ENCODE assay signal across 30 mouse cellular contexts in the genomic region with DNA sequence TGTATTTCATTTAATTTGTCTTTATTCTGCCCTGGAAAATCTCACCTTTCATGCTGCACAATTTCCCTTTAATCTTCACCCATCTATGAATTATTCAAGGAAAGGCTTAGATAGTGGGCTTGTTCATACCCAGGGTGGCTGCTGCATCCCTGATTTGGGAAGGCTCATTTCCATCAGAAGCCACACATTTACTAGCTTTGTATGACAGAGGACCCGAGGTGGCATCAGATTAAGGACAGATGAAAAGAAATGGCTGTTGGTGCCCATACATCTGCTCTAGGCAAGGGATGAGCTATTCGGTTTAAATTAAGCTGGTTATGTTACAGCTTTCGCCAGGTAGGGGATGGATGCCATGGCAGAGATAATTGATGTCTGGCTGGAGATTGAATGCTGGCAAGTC. TPM values are rescaled to one million over a fixed set of nuclear protein-coding genes. Genes with fewer than 3 reads are reported as not detected.
DNase-seq lines count a peak whose midpoint lies in the region; ATAC-seq and TF ChIP-seq lines count a peak whose summit lies in the region.
"Had no signal": no experiment of that assay in that cellular context is flagged by ENCODE, and none has a peak within 500 bp of the region (broad histone marks: within the 10 kb centered on the region; RNA-seq: fewer than 3 reads in every experiment).

No protein-coding gene starts in this region.

- H3K4me1 ChIP-seq in forebrain, embryonic 13.5 days: no peaks in the 10 kb centered on the region
- H3K4me1 ChIP-seq in forebrain, embryonic 12.5 days: peaks cover 5% of the 10 kb centered on the region; the same call in 1 of the 2 replicates
- 0 out of 2 replicates have a peak, but pooled peaks cover 5% of the 10 kb centered on the region for H3K4me1 ChIP-seq in forebrain, postnatal 0 days (ENCODE audit: insufficient read depth)
- no peaks in the 10 kb centered on the region for H3K4me1 ChIP-seq in forebrain, embryonic 11.5 days (replicated peaks; ENCODE audit: control insufficient read depth, insufficient read depth, low read length)
- peaks cover 29% of the 10 kb centered on the region for H3K4me1 ChIP-seq in midbrain, embryonic 13.5 days (replicated peaks)
- H3K4me1 ChIP-seq in midbrain, embryonic 10.5 days: 0 out of 2 replicates have a peak, but pooled peaks cover 5% of the 10 kb centered on the region
- H3K4me1 ChIP-seq in midbrain, postnatal 0 days (ENCODE audit: insufficient read depth, low read length): peaks cover 4% of the 10 kb centered on the region; the same call in 1 of the 2 replicates
- H3K4me1 ChIP-seq: embryonic facial prominence, embryonic 10.5 days; embryonic facial prominence, embryonic 13.5 days; heart, embryonic 13.5 days had no signal

- no peak overlapping the region for H3K4me3 ChIP-seq in forebrain, embryonic 13.5 days
- H3K4me3 ChIP-seq in forebrain, embryonic 12.5 days (replicated peaks): no peak overlapping the region
- no peak overlapping the region for H3K4me3 ChIP-seq in forebrain, postnatal 0 days (ENCODE audit: low read depth, low read length)
- H3K4me3 ChIP-seq in forebrain, embryonic 11.5 days (ENCODE audit: low read depth, low read length): no peak overlapping the region
- H3K4me3 ChIP-seq in midbrain, embryonic 13.5 days (replicated peaks): no peak overlapping the region
- H3K4me3 ChIP-seq in midbrain, embryonic 10.5 days: no peak overlapping the region
- H3K4me3 ChIP-seq in midbrain, postnatal 0 days (ENCODE audit: low read depth, low read length): no peak overlapping the region
- H3K4me3 ChIP-seq: embryonic facial prominence, embryonic 10.5 days; embryonic facial prominence, embryonic 13.5 days; erythroblast, embryonic 14.5 days; gastrocnemius, adult 2 months; heart, adult 2 months; heart, embryonic 10.5 days; heart, embryonic 13.5 days; hindbrain, embryonic 12.5 days; hindbrain, embryonic 15.5 days had no signal

- no peak overlapping the region for H3K9ac ChIP-seq in forebrain, embryonic 13.5 days
- no peak overlapping the region for H3K9ac ChIP-seq in forebrain, embryonic 12.5 days
- H3K9ac ChIP-seq in forebrain, postnatal 0 days: no peak overlapping the region
- no peak overlapping the region for H3K9ac ChIP-seq in forebrain, embryonic 11.5 days (ENCODE audit: low read length)
- H3K9ac ChIP-seq in midbrain, embryonic 13.5 days (replicated peaks): no peak overlapping the region
- H3K9ac ChIP-seq in midbrain, postnatal 0 days (replicated peaks; ENCODE audit: low read length, poor library complexity, severe bottlenecking): no peak overlapping the region
- H3K9ac ChIP-seq: embryonic facial prominence, embryonic 13.5 days; heart, embryonic 13.5 days; hindbrain, embryonic 12.5 days; hindbrain, embryonic 15.5 days had no signal

- peak; percentile 27; the same call in 1 of the 2 replicates for ATAC-seq in forebrain, embryonic 13.5 days
- ATAC-seq in forebrain, embryonic 12.5 days (ENCODE audit: low FRiP score): no peak
- peak; percentile 32; the same call in 1 of the 2 replicates for ATAC-seq in forebrain, postnatal 0 days
- no peak for ATAC-seq in forebrain, embryonic 11.5 days (replicated peaks; ENCODE audit: low FRiP score)
- ATAC-seq in midbrain, embryonic 13.5 days: peak; percentile 82
- 0 out of 2 replicates have a peak, but pooled peaks have one; percentile 38 for ATAC-seq in midbrain, postnatal 0 days (ENCODE audit: low FRiP score)
- ATAC-seq in activated CD4-positive, CD25-positive, alpha-beta regulatory T cell, adult 4 months: no peak
- ATAC-seq: intestine, postnatal 0 days had no signal

- no peak for TF ChIP-seq CTCF in forebrain, postnatal 0 days (IDR thresholded peaks at IDR 0.05; ENCODE audit: low read depth)
- no peak for TF ChIP-seq CTCF in midbrain, postnatal 0 days (IDR thresholded peaks at IDR 0.05)

- no peak overlapping the region for H3K27ac ChIP-seq in forebrain, embryonic 13.5 days
- H3K27ac ChIP-seq in forebrain, embryonic 12.5 days: no peak overlapping the region
- H3K27ac ChIP-seq in forebrain, postnatal 0 days (ENCODE audit: low read depth, low read length): no peak overlapping the region
- no peak overlapping the region for H3K27ac ChIP-seq in forebrain, embryonic 11.5 days (ENCODE audit: low read depth, low read length)
- H3K27ac ChIP-seq in midbrain, embryonic 13.5 days: peak overlapping the region; percentile 56
- H3K27ac ChIP-seq in midbrain, embryonic 10.5 days (replicated peaks): no peak overlapping the region
- H3K27ac ChIP-seq in midbrain, postnatal 0 days (ENCODE audit: low read depth, low read length): peak overlapping the region; percentile 32; the same call in 1 of the 2 replicates
- H3K27ac ChIP-seq: embryonic facial prominence, embryonic 10.5 days; embryonic facial prominence, embryonic 13.5 days; gastrocnemius, adult 2 months; heart, adult 2 months; heart, embryonic 10.5 days; heart, embryonic 13.5 days; hindbrain, embryonic 12.5 days; hindbrain, embryonic 15.5 days had no signal

- DNase-seq in forebrain, postnatal 0 days: no peak
- DNase-seq in forebrain, embryonic 11.5 days (ENCODE audit: low spot score): no peak
- no peak for DNase-seq in midbrain, embryonic 10.5 days (ENCODE audit: low spot score)
- DNase-seq in midbrain, postnatal 0 days (ENCODE audit: low spot score): no peak
- DNase-seq: adrenal gland, postnatal 14 days; cerebellum, adult 11-12 months; cerebellum, adult 8-10 months; cerebellum, postnatal 36 days; embryo, embryonic 11 days; gastrocnemius, adult 2 months; gastrocnemius, postnatal 25 days; heart, adult 2 months; heart, postnatal 14 days had no signal

- H3K9me3 ChIP-seq in forebrain, embryonic 13.5 days (replicated peaks): no peaks in the 10 kb centered on the region
- no peaks in the 10 kb centered on the region for H3K9me3 ChIP-seq in forebrain, embryonic 12.5 days
- no peaks in the 10 kb centered on the region for H3K9me3 ChIP-seq in forebrain, postnatal 0 days (ENCODE audit: low read length)
- H3K9me3 ChIP-seq in forebrain, embryonic 11.5 days (ENCODE audit: control insufficient read depth, low read length): no peaks in the 10 kb centered on the region
- H3K9me3 ChIP-seq in midbrain, embryonic 13.5 days: no peaks in the 10 kb centered on the region
- no peaks in the 10 kb centered on the region for H3K9me3 ChIP-seq in midbrain, embryonic 10.5 days (replicated peaks)
- no peaks in the 10 kb centered on the region for H3K9me3 ChIP-seq in midbrain, postnatal 0 days (ENCODE audit: low read length)
- H3K9me3 ChIP-seq: embryonic facial prominence, embryonic 10.5 days; embryonic facial prominence, embryonic 13.5 days; heart, embryonic 10.5 days; heart, embryonic 13.5 days; hindbrain, embryonic 12.5 days; hindbrain, embryonic 15.5 days had no signal

- H3K36me3 ChIP-seq in forebrain, embryonic 13.5 days (ENCODE audit: poor library complexity, severe bottlenecking): no peaks in the 10 kb centered on the region
- no peaks in the 10 kb centered on the region for H3K36me3 ChIP-seq in forebrain, embryonic 12.5 days (replicated peaks)
- no peaks in the 10 kb centered on the region for H3K36me3 ChIP-seq in forebrain, postnatal 0 days (ENCODE audit: insufficient read depth)
- H3K36me3 ChIP-seq in forebrain, embryonic 11.5 days (ENCODE audit: control insufficient read depth, insufficient read depth, low read length): no peaks in the 10 kb centered on the region
- H3K36me3 ChIP-seq in midbrain, embryonic 13.5 days: no peaks in the 10 kb centered on the region
- no peaks in the 10 kb centered on the region for H3K36me3 ChIP-seq in midbrain, embryonic 10.5 days
- no peaks in the 10 kb centered on the region for H3K36me3 ChIP-seq in midbrain, postnatal 0 days (ENCODE audit: insufficient read depth, low read length)
- H3K36me3 ChIP-seq: embryonic facial prominence, embryonic 10.5 days; embryonic facial prominence, embryonic 13.5 days; heart, embryonic 10.5 days; heart, embryonic 13.5 days; hindbrain, embryonic 12.5 days; hindbrain, embryonic 15.5 days had no signal

- WGBS in forebrain, embryonic 13.5 days: 66% methylated on average over 3 of the region's 3 CpGs
- WGBS in forebrain, embryonic 12.5 days: 80% methylated on average over 3 of the region's 3 CpGs
- 45% methylated on average over 3 of the region's 3 CpGs for WGBS in forebrain, postnatal 0 days
- WGBS in forebrain, embryonic 11.5 days: 84% methylated on average over 3 of the region's 3 CpGs
- 47% methylated on average over 3 of the region's 3 CpGs for WGBS in midbrain, embryonic 13.5 days
- WGBS in midbrain, embryonic 10.5 days: 85% methylated on average over 3 of the region's 3 CpGs
- 26% methylated on average over 3 of the region's 3 CpGs for WGBS in midbrain, postnatal 0 days

- no peaks in the 10 kb centered on the region for H3K27me3 ChIP-seq in forebrain, embryonic 13.5 days
- H3K27me3 ChIP-seq in forebrain, embryonic 12.5 days: no peaks in the 10 kb centered on the region
- H3K27me3 ChIP-seq in forebrain, postnatal 0 days (ENCODE audit: insufficient read depth, low read length): no peaks in the 10 kb centered on the region
- H3K27me3 ChIP-seq in forebrain, embryonic 11.5 days (ENCODE audit: control insufficient read depth, insufficient read depth, low read length): no peaks in the 10 kb centered on the region
- no peaks in the 10 kb centered on the region for H3K27me3 ChIP-seq in midbrain, embryonic 13.5 days
- H3K27me3 ChIP-seq in midbrain, embryonic 10.5 days (ENCODE audit: low read depth, poor library complexity, severe bottlenecking): no peaks in the 10 kb centered on the region
- H3K27me3 ChIP-seq in midbrain, postnatal 0 days (ENCODE audit: insufficient read depth, low read length): no peaks in the 10 kb centered on the region
- H3K27me3 ChIP-seq: embryonic facial prominence, embryonic 13.5 days; hindbrain, embryonic 12.5 days; hindbrain, embryonic 15.5 days had no signal

- H3K4me2 ChIP-seq in forebrain, embryonic 13.5 days: no peak overlapping the region
- H3K4me2 ChIP-seq in forebrain, embryonic 12.5 days: no peak overlapping the region
- no peak overlapping the region for H3K4me2 ChIP-seq in forebrain, postnatal 0 days (ENCODE audit: low read depth)
- H3K4me2 ChIP-seq in forebrain, embryonic 11.5 days (ENCODE audit: low read depth, low read length, severe bottlenecking): no peak overlapping the region
- no peak overlapping the region for H3K4me2 ChIP-seq in midbrain, embryonic 13.5 days (replicated peaks)
- H3K4me2 ChIP-seq in midbrain, postnatal 0 days (ENCODE audit: low read depth, low read length, poor library complexity, severe bottlenecking): no peak overlapping the region
- H3K4me2 ChIP-seq: embryonic facial prominence, embryonic 13.5 days; heart, embryonic 13.5 days; hindbrain, embryonic 12.5 days; hindbrain, embryonic 15.5 days had no signal

RNA-seq across cellular contexts. Expression of gene Pcp4, which starts 24.1 kb away (rescaled TPM):
- polyA plus RNA-seq in forebrain, embryonic 13.5 days (2015; fragmentation: Nextera tagmentation; extraction: Ambion mirVana): 71.7 and 86.1 TPM in 2 replicates
- 34.1 and 35.9 TPM in 2 replicates for polyA plus RNA-seq in forebrain, embryonic 12.5 days (2016; fragmentation: Nextera tagmentation; extraction: Ambion mirVana)
- 159 and 179 TPM in 2 replicates for total RNA-seq in forebrain, postnatal 0 days (2014; rRNA removed)
- polyA plus RNA-seq in forebrain, postnatal 0 days (2015; fragmentation: Nextera tagmentation; extraction: Ambion mirVana): 348 and 400 TPM in 2 replicates
- polyA plus RNA-seq in forebrain, embryonic 11.5 days (2014; fragmentation: Nextera tagmentation; extraction: Ambion mirVana): 7.5 and 9.4 TPM in 2 replicates
- polyA plus RNA-seq in midbrain, embryonic 13.5 days (2015; fragmentation: Nextera tagmentation; extraction: Ambion mirVana): 177 and 218 TPM in 2 replicates
- polyA plus RNA-seq in midbrain, embryonic 10.5 days (2016; fragmentation: Nextera tagmentation; extraction: Ambion mirVana): 0.99 and 3.4 TPM in 2 replicates
- 333 and 361 TPM in 2 replicates for total RNA-seq in midbrain, postnatal 0 days (2014; rRNA removed)
- 687 and 775 TPM in 2 replicates for polyA plus RNA-seq in midbrain, postnatal 0 days (2015; fragmentation: Nextera tagmentation; extraction: Ambion mirVana)
- polyA plus RNA-seq in activated CD4-positive, CD25-positive, alpha-beta regulatory T cell, adult 4 months (2017; shearing (Covaris generic)): under 1 TPM in 1 of 2 experiments, not detected in 1; 0.77 TPM
- total RNA-seq: ES-E14; gastrocnemius, adult 2 months; hematopoietic stem cell, adult 5-6 weeks had no signal
- polyA plus RNA-seq: erythroblast, embryonic 14.5 days had no signal

RNA-seq across cellular contexts. Expression of gene Itgb2l, which starts 48.1 kb away (rescaled TPM):
- not detected in 2 replicates for polyA plus RNA-seq in forebrain, embryonic 13.5 days (2015; fragmentation: Nextera tagmentation; extraction: Ambion mirVana)
- not detected in 2 replicates for polyA plus RNA-seq in forebrain, embryonic 12.5 days (2016; fragmentation: Nextera tagmentation; extraction: Ambion mirVana)
- 0.23 TPM in 1 of 2 replicates, not detected in the other for total RNA-seq in forebrain, postnatal 0 days (2014; rRNA removed)
- 0.08 and 0.16 TPM in 2 replicates for polyA plus RNA-seq in forebrain, postnatal 0 days (2015; fragmentation: Nextera tagmentation; extraction: Ambion mirVana)
- polyA plus RNA-seq in forebrain, embryonic 11.5 days (2014; fragmentation: Nextera tagmentation; extraction: Ambion mirVana): not detected in 2 replicates
- polyA plus RNA-seq in midbrain, embryonic 13.5 days (2015; fragmentation: Nextera tagmentation; extraction: Ambion mirVana): 0.12 TPM in 1 of 2 replicates, not detected in the other
- not detected in 2 replicates for polyA plus RNA-seq in midbrain, embryonic 10.5 days (2016; fragmentation: Nextera tagmentation; extraction: Ambion mirVana)
- total RNA-seq in midbrain, postnatal 0 days (2014; rRNA removed): not detected in 2 replicates
- 0.53 TPM in 1 of 2 replicates, not detected in the other for polyA plus RNA-seq in midbrain, postnatal 0 days (2015; fragmentation: Nextera tagmentation; extraction: Ambion mirVana)
- not detected for polyA plus RNA-seq in activated CD4-positive, CD25-positive, alpha-beta regulatory T cell, adult 4 months (2017; shearing (Covaris generic))
- total RNA-seq: adrenal gland, adult 18-20 months; ES-E14; gastrocnemius, adult 2 months; gastrocnemius, postnatal 25 days; heart, adult 2 months; heart, postnatal 14 days had no signal
- polyA plus RNA-seq: cortical plate, adult 2 months; embryonic facial prominence, embryonic 10.5 days; embryonic facial prominence, embryonic 13.5 days; erythroblast, embryonic 14.5 days; frontal cortex, adult 2 months; heart, adult 2 months; heart, embryonic 10.5 days; heart, embryonic 13.5 days; hindbrain, embryonic 12.5 days had no signal

Comparison
In these comparisons a context has a peak if more than half of its experiments do, and no peak if none do; other contexts are left out.
1. ATAC-seq: peak in forebrain, embryonic 13.5 days (single experiment), forebrain, postnatal 0 days (single experiment), midbrain, embryonic 13.5 days (single experiment) and midbrain, postnatal 0 days (single experiment); none in forebrain, embryonic 12.5 days (single experiment), forebrain, embryonic 11.5 days (single experiment) and activated CD4-positive, CD25-positive, alpha-beta regulatory T cell, adult 4 months (single experiment).
2. H3K27ac ChIP-seq: peak in midbrain, embryonic 13.5 days (single experiment) and midbrain, postnatal 0 days (single experiment); none in forebrain, embryonic 13.5 days (single experiment), forebrain, embryonic 12.5 days (single experiment), forebrain, postnatal 0 days (single experiment), forebrain, embryonic 11.5 days (single experiment) and midbrain, embryonic 10.5 days (single experiment).